Mouse (Mus musculus) C2C12 (cell line): ENCODE measurements around the gene Spsb4.

Source experiments
- CEBPB ChIP-seq: IDR thresholded peaks from one replicate; pipeline ENCODE4 v1.6.1; 2011; ENCODE audit warnings: low read depth, mild to moderate bottlenecking, control low read depth, moderate library complexity
- CTCF ChIP-seq: IDR thresholded peaks from one replicate; pipeline ENCODE4 v1.5.1; 2011; ENCODE audit not compliant: control insufficient read depth, insufficient read depth, insufficient read length
- FOSL1 ChIP-seq: IDR thresholded peaks from one replicate; pipeline ENCODE4 v1.8.0; 2011; ENCODE audit warnings: mild to moderate bottlenecking, low read length; ENCODE audit not compliant: poor library complexity, insufficient read depth, severe bottlenecking
- MAX ChIP-seq: IDR thresholded peaks from one replicate; pipeline ENCODE4 v1.6.1; 2011; ENCODE audit warnings: mild to moderate bottlenecking, control low read depth
- MYOD1 ChIP-seq: IDR thresholded peaks from one replicate; pipeline ENCODE4 v1.6.1; 2011; ENCODE audit warnings: low read depth; ENCODE audit not compliant: control insufficient read depth, insufficient read length
- USF1 ChIP-seq: IDR thresholded peaks from one replicate; pipeline ENCODE4 v1.6.1; 2011; ENCODE audit warnings: low read depth, mild to moderate bottlenecking, control low read depth, moderate library complexity

GRCm38 (mm10) chr9:96966465-96966864 lies 52.2 kb downstream of the Spsb4 start:
- TF ChIP-seq CTCF (no peak), CEBPB (no peak), USF1 (no peak), MAX (no peak), FOSL1 (no peak), MYOD1 (no peak)
